Mouse (Mus musculus) layer of hippocampus, postnatal 36 days (tissue): ENCODE measurements around the gene Pou2f3. TPM values are rescaled to one million over a fixed set of nuclear protein-coding genes. Genes with fewer than 3 reads are reported as not detected.
"Not testable (repeated sequence)": the region's sequence is repeated elsewhere in the genome, so short reads cannot be mapped to it uniquely, and the experiment has no call there.

Experiments
- DNase-seq, 2 experiments: peaks; one replicate each; pipeline ENCODE4 v3.0.0; 2022
- total RNA-seq, 2 experiments: library from RNA; stranded (reverse); gene quantifications; 2 replicates each; pipeline ENCODE4 v1.2.3; 2021

Gene Pou2f3
- total RNA-seq, 2 experiments from 2014 or later, result 0.30 to 0.56 TPM

GRCm38 (mm10) chr9:43155960-43156359 lies 54.2 kb downstream of the Pou2f3 start:
- no peak for DNase-seq

GRCm38 (mm10) chr9:43151779-43152178 lies 58.4 kb downstream of the Pou2f3 start:
- DNase-seq, result no peak

DNA sequence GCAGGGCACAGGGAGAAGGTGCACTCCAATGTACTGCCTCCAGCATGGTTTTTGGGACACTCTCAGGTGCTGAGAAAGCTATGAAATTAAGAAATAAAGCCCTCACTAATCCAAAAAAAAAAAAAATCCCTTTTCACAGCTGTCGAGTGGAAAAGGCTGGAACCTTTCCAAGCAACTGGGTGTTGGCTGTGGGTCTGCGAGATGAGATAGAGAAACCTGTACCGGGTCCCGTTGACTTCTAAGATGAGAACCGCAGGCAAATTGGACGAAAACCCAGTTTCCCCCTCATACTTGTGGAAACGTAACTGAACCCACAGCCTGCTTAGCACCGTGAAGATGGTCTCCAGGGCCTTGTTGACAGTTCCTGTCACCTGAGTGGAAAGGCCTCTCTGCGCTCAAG lies 59.2 kb downstream of the Pou2f3 start:
- no peak for DNase-seq

- DNase-seq, result peak; percentile 32 to 47
Observed at GRCm38 (mm10) chr9:43150075-43150474, 60.1 kb downstream of the Pou2f3 start.

DNA sequence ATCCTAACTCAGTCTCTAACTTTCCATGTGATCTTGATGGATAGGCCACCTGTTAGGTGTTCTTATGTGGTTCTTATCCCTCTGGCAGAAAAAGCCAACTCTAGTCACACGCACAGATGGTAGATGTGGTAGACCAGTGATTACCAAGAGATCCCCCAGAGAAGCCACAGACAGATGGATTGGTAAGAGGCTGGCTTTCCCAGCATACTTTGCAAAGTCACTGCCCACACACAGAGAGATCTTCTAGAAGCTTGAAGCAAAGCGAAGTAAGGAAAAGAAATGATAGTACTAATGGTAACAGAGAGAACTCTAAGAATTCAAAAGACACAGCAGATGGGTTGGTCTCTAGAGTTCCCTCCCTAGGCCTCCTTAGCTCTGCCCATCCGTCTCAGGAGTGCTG lies 60.7 kb downstream of the Pou2f3 start:
- no peak for DNase-seq

- no peak for DNase-seq
Observed at GRCm38 (mm10) chr9:43145196-43145595, 65.0 kb downstream of the Pou2f3 start.

- no peak for DNase-seq
Observed at GRCm38 (mm10) chr9:43144206-43144810, 65.9 kb downstream of the Pou2f3 start.

- DNase-seq, result peak; percentile 43 to 56
Observed at GRCm38 (mm10) chr9:43141839-43142238, 68.3 kb downstream of the Pou2f3 start.

- peak in 1 of 2 experiments; percentile 25 for DNase-seq
Observed at GRCm38 (mm10) chr9:43133525-43133924, 76.6 kb downstream of the Pou2f3 start.

GRCm38 (mm10) chr9:43132380-43132779 lies 77.8 kb downstream of the Pou2f3 start:
- no peak for DNase-seq

GRCm38 (mm10) chr9:43131940-43132339 lies 78.2 kb downstream of the Pou2f3 start:
- DNase-seq, result no peak

- no peak for DNase-seq
Observed at GRCm38 (mm10) chr9:43130684-43131083, 79.5 kb downstream of the Pou2f3 start.

DNA sequence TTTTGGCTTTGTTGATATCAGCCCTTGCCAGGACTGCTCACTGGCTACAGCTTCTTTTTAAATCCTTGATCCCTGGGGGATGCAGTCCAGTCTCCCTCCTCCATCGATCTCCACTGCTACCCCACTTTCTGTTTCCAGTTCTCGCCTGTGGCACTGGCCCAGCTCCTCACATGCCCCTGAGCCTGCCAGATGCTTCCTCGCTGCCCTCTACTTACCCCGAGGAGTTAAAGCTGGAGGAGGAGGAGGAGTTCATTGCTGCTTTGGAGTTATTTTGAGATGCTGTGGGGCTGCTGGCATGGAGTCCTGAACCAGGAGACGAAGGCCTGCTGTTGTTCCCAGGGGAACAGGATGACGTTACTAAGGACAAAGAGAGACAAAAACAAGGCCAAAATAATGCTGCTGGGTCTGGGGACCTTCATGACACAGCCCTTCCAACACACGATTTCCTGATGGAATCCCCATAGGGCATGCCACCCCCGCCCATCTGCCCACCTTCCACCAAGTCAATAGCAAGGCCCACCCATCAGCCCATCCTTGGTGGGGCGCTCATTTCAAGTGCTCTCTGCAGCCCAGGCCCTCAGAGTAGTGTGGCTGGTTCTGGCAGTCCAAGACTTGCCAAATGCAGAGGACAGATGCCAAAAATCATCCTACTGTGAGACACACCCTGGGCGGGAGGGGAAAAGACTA lies 82.9 kb downstream of the Pou2f3 start:
- peak in 1 of 2 experiments; percentile 41 for DNase-seq

DNA sequence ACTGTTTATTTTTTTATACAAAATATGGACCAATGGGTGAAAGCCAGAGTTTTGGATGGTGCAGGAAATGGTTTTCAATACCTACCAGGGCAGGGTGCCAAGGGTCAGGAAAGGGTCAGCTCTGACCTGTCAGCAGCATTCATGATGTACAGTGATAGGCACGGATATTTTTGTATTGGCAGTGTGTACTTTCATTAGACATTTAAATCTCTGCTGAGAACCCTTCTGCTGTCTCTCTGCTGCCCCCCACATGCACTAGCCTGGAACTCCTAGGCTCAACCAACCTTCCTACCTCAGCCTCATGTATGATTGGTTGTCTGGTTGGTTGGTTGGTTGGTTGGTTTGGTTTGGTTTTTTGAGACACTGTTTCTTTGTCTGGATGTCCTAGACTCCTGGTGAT lies 87.8 kb downstream of the Pou2f3 start:
- no peak for DNase-seq

- DNase-seq, result not testable (repeated sequence)
Observed at GRCm38 (mm10) chr9:43121948-43122347, 88.2 kb downstream of the Pou2f3 start.

DNA sequence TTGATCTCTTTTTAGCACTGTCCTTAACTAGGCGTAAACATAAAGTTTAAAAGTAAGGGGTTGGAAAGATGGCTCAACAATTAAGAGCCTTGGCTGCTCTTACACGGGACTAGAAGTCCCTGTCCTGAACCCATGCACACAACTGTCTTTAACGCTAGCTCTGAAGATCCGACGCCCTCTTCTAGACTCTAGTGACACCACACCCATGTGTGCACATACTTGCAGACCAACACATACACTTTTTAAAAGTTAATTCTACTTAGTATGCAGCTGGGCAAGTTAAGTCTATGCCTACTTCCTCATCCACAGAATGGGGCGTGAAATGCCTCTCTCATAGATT lies 93.2 kb downstream of the Pou2f3 start:
- no peak for DNase-seq

DNA sequence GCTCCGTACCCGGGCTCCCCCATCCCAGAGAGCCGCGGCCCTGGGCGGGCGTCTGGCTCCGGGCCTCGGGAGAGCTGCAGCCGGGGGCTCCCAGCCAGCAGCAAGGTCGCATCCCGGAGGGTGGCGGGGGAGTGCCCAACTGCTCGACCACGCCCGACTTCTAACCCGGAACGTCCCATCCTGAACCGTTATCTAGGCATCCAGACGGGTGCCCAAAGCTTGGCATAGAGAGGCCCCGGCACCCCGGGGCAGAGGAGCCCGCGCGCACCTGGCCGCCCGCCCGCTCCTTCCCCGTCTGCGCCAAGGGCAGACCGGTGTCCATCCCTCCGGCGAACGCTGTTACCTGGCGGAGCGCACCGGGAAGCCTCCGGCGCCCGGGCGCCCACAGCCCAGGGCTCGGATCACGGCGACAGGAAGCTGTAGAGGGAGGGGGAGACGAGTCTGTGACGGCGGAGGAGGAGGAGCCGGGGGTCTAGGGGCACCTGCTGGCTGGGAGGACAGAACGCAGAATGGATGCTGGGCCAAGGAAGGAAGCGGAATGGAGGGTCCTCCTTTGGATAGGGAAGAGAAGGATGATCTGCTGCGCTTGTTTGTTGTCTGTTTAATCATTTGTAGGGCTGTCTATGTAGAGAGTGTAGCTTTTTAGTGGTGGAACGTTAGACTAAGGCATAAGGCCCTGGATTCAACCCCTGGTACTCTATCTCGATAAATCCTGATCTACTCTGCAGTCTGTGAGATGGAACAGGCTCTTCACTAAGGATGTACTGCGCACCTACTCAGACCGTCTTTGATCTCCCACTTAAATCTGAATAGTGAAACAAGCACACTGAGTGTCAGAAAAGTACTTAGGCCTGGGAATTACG lies 93.8 kb downstream of the Pou2f3 start, which contains the start of gene Tmem136:
Gene Tmem136 (minus strand): TSS at position 437 of the 863 bp plus-strand sequence.
- peak; percentile 76 to 77 for DNase-seq

DNA sequence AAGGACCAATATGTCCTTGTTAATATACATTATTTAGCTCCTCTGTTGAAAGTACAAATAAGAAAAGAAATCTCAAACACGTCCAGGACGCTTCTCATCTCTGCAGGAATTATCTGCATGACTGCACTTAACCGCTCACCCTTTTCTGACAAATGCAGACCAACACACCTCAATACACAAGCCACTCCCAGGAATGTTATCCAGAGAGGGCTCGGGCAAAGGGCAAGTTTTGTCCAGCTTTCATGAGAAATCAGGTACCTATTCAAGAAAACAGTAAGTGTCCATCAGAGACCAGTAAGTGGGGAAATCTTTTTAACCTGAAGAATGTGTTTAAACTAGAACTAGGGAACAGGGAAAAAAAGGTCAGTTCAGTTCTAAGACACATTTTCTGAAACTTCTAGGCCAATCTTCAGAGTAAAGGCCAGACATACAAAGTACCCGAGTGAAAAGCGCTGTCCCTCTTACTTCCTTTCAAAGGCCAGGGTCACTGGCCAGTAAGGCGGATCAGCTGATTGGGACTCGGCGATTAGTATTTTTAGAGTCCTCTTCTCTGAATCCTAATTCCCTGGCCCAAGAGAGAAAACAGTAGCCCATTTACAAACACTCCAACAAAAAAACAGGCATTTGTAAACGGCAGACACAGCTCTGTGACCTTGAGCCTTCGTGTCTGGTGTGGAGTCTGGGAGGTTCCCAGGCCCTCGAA lies 94.6 kb downstream of the Pou2f3 start:
- no peak for DNase-seq

- no peak for DNase-seq
Observed at GRCm38 (mm10) chr9:43114833-43115232, 95.3 kb downstream of the Pou2f3 start.

GRCm38 (mm10) chr9:43110286-43110980 lies 99.7 kb downstream of the Pou2f3 start:
- DNase-seq, result no peak

DNA sequence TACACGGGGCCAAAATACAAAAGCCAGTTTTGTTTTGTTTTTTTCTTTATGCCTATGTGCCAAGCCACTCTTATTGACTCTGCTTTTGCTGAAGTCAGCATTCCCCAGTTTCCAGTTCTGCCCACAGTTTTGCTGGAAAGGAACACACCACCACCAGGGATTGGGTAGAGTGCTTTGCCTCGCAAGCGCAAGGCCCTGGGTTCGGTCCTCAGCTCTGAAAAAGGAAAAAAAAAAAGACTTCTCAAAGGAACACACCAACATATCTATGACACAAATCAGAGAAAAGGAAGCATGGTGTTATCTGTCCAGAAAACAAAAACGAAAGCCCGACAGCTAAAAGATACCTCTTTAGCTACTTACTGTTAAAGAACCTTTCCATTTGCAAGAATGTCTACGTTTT lies 101.0 kb downstream of the Pou2f3 start:
- DNase-seq, result no peak

DNA sequence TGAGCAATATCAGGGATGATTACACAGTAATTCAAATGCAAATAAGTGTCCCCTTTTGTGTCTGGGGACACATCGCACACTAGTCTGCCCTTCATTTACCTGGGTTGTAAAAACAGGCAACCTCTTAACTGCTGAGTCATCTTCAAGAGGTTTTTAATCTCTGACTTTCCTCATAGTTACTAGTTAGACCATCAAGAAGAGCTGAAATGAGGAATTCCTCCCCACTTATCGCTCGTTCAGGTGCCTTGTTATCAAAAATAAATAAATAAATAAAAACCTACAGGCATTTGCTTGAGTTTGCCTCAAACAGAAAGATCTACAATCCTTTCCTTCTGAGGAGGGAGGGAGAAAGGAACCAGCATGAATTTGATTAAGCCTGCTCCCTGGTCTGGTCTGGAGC lies 101.4 kb downstream of the Pou2f3 start:
- DNase-seq, result no peak
